Mouse (Mus musculus): ENCODE measurements around the gene Elmo3. TPM values are rescaled to one million over a fixed set of nuclear protein-coding genes. Genes with fewer than 3 reads are reported as not detected.

Gene Elmo3
- 1 to 10 TPM in 1 of 2 experiments, under 1 TPM in 1; 0.81 to 1.7 TPM for total RNA-seq (2023)

DNA sequence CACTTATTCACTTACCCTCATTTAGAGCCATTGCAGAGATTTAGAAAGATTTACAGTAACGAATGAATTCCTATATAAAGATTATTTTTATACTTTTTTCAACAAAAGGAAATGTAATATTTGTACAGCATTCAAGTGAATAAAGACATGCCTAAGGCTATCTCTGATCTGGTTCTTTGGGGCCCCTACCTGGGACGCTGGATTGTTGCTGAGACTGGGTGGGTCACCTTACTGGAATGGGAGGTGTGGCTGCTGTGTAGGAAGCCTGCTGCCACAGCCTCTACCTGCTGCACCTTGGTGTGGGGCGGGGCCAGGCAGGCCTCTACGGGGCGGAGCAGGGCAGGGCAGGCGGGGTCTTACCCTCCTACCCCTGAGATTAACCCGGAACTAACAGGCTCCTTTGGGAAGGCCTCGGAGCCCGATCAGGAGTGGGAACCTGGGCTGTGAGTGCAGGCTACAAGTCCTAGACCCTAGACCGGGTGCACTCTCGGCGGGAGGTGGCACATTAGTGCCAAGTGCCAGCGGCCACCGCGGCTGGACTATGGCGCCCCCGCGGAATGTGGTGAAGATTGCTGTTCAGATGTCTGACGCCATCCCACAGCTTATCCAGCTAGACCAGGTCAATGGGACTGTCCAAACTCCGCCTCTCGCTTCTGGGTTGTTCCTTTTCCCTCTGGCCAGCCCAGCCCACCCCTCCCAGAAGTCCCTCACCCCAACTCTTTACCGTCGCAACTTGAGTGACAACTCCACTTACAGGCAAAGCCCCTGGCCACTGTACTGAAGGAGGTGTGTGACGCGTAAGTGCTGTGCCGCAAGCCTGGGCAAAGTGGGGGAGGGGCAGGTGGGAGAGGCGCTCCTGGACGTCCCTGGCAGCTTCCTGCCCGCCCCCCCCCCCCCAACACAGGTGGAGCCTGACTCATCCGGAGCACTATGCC lies at the start of gene Elmo3:
Gene Elmo3 (plus strand): TSS at position 391 of the 935 bp plus-strand sequence.

GRCm38 (mm10) chr8:105264024-105264982 lies 41.1 kb upstream of the Elmo3 start, which contains the start of the genes Tradd and Fbxl8:
Tradd (minus strand) TSS chr8:105264609.
Fbxl8 (plus strand) TSS chr8:105264648.

GRCm38 (mm10) chr8:105269461-105269947 lies 35.9 kb upstream of the Elmo3 start, which contains the start of gene Hsf4:
Hsf4 (plus strand) TSS chr8:105269801.

GRCm38 (mm10) chr8:105275840-105276239 lies 29.6 kb upstream of the Elmo3 start, which contains the start of gene Nol3:
Nol3 (plus strand) TSS chr8:105276140.

DNA sequence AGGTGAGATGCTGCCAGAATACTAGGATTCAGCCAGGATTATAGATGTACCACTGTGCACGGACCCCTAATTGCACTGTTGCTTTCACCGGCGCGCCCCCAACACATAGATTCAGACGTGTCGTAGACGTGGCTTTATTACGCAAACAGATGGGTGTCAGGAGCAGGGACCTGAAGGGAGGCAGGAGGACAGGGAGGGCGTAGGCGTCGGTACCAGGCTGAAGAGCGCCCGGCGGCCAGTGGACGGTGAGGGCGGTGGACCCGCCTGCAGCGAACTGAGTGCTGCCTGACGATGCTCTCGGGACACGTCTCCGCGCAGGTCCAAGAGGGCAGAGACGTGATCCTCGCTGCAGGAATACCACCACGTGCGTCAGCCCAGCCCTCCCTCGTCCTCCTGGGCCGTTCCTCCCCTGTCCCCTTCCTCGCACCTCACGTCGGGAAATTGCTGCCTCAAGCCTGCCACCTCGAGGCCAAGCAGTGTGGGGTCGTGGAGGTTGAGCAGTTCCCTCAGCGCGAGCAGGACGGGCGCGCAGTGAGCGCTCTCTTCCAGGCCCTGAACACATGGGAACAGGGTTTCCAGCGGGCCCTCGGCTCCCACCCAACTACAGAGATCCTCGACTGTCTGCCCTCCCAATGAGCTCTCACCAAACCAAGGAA lies 15.5 kb upstream of the Elmo3 start, which contains the start of gene 4931428F04Rik:
Gene 4931428F04Rik (minus strand): TSS at position 60 of the 656 bp plus-strand sequence.

DNA sequence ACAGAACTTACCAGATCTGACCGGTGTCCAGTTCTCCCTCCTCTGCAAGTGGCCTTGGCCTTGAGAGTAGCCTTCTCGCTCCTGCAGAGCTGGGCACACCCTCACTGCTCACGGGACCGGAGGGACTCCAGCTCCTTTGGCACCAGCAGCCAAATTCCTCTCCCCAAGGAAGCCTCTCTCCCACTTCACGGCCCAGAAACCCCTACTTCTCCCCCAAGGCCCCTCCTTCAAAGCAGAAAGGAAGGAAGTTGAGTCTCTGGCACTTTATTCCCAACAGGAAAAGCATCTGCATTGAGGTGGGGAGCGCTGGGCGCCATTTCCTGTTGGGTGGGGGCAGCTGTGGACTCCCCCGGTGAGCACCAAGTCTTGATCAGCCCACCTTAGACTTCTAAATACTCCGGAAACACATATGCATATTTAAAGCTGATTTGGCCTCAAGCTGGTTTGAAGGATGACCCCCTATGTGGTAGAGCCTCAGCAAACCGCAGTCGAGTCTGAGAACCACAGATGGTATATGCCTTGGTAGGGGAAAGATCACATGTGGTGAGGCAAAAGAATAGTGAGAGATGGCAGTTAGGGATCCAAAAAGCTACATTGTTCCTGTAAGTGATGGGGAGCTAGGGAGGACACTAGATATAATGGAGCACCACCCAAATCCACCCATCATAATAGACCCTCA lies 9.4 kb upstream of the Elmo3 start, which contains the start of gene Exoc3l:
Gene Exoc3l (minus strand): TSS at position 207 of the 679 bp plus-strand sequence.

DNA sequence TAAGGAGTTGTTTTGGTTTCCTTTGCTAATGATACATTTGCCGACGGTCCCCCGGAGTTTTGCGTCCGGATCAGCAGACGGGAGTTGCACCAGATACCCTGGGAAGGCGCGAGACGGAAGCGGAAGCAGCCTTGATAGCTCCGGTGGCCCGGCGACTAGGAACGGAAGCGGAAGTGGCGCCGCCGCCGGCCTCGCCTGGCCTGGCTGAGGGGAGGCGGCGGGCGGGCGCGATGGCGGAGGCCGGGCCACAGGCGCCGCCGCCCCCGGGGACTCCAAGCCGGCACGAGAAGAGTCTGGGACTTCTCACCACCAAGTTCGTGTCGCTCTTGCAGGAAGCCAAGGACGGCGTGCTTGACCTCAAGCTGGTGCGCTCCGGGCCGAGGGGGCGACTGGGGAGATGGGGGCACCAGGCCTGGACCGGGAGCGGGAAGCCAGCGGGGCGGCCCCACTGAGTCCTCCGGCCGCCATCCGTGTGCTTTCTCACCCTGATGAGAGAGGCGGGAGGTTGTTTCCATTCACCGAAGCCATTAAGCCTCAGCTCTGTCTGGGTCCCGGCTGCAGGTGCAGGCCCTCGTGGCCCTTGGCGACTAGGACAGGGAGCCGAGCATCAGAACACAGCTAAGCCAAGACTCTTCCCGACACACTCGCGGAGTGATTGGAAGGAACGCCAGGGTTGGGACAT lies 7.7 kb upstream of the Elmo3 start, which contains the start of gene E2f4:
Gene E2f4 (plus strand): TSS at position 153 of the 682 bp plus-strand sequence.

GRCm38 (mm10) chr8:105326141-105326672 lies 20.8 kb downstream of the Elmo3 start, which contains the start of the genes Lrrc29 and Tmem208:
Lrrc29 (minus strand) TSS chr8:105326278.
Tmem208 (plus strand) TSS chr8:105326354.

DNA sequence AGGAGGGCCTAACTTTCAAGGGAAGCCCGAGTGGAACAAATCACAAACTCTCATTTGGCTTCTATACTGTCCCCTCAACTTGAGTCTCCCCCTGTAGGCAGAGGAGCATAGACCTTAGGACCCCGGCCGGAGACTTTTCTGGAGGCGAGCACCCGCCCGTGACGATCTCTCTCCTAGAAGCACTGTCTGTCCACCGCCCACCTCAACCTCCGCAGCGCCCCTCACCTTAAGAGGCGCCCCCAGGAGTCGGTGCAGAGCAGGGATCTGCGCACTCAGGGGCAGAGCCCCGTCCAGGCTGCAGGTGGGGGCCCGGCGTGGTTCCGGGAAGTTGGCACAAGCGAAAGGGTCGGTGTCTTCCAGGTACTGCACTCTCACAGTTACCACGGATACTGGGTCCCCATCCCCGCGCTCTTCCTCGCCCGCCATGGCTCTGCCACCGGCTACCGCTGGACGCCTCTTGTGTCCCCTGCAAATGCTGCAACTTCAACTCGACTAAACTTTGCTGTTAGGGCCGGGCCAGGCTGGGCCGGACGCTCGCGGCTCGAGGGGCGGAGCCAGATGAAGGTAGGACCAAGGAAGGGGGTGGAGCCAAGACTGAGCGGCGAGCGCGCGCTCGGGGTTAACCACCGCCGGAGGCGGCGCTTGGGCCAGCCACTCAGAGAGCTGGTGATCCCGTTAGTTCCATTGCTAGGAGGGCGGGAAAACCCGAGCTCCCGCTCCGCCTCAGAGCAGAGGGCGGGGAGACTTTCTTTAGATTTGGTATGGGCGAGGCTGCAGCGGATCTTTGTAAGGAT lies 42.2 kb downstream of the Elmo3 start, which contains the start of gene Fhod1:
Gene Fhod1 (minus strand): TSS at position 526 of the 794 bp plus-strand sequence.

DNA sequence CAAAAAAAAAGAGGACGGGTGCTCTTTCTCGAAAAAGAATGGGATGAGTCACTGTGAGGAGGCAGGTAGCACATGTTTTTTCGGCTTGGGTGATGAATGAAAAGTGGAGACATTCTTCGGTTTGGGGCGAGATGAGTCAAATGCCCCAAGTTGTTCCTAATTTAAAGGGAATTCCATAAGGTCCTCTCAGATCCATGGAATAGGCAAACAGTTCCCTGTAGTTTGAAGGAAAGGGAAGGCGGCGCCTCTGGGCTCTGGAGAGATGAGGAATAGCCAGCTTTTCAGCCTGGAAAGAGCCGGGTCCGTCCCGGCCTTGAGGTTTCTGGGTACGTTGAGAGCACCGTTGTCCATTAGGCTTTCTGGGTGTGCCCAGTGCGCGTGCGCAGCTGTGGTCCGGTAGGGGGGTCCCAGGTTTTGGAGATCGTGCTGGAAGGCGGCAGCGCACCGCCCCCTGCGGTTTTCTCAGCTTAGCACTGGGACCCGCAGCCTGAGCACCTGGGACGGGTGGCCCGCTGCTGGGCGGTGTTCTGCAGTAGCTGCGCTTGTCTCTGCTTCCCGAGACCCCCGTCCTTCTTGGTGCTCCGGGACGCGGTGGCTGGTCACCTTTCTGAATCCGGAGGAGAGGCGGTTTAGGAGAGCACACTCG lies 43.2 kb downstream of the Elmo3 start, which contains the start of gene Slc9a5:
Gene Slc9a5 (plus strand): TSS at position 394 of the 646 bp plus-strand sequence.

Other genes with a start within 250 kb of the Elmo3 start
- not detected for gene Ces3b, start 221.8 kb upstream of the Elmo3 start, total RNA-seq (2023)
- gene Ces4a, start 173.8 kb upstream of the Elmo3 start, total RNA-seq (2023) = not detected
- 10 to 100 TPM; 75.7 to 84.6 TPM for gene Cbfb, start 134.9 kb upstream of the Elmo3 start, total RNA-seq (2023)
- gene D230025D16Rik, start 80.5 kb upstream of the Elmo3 start, total RNA-seq (2023) = 10 to 100 TPM; 28.4 to 40.9 TPM
- gene B3gnt9, start 50.4 kb upstream of the Elmo3 start, total RNA-seq (2023) = 1 to 10 TPM in 1 of 2 experiments, under 1 TPM in 1; 0.46 to 1.0 TPM
- gene Tradd, start 41.0 kb upstream of the Elmo3 start, total RNA-seq (2023) = 10 to 100 TPM; 14.7 to 15.1 TPM
- gene Fbxl8, start 41.0 kb upstream of the Elmo3 start, total RNA-seq (2023) = 1 to 10 TPM; 4.4 to 7.2 TPM
- gene Hsf4, start 35.8 kb upstream of the Elmo3 start, total RNA-seq (2023) = under 1 TPM in 1 of 2 experiments, not detected in 1; 0.75 TPM
- not detected for gene Nol3, start 29.5 kb upstream of the Elmo3 start, total RNA-seq (2023)
- gene 4931428F04Rik, start 15.7 kb upstream of the Elmo3 start, total RNA-seq (2023) = 1 to 10 TPM; 1.4 to 1.8 TPM
- gene Exoc3l, start 9.5 kb upstream of the Elmo3 start, total RNA-seq (2023) = 1 to 10 TPM; 1.0 to 1.5 TPM
- gene E2f4, start 7.9 kb upstream of the Elmo3 start, total RNA-seq (2023) = 10 to 100 TPM; 58.9 to 66.0 TPM
- 1 to 10 TPM; 5.8 to 6.6 TPM for gene Lrrc29, start 20.7 kb downstream of the Elmo3 start, total RNA-seq (2023)
- 10 to 100 TPM; 25.0 to 27.3 TPM for gene Tmem208, start 20.8 kb downstream of the Elmo3 start, total RNA-seq (2023)
- 10 to 100 TPM; 32.7 to 37.5 TPM for gene Fhod1, start 42.4 kb downstream of the Elmo3 start, total RNA-seq (2023)
- 1 to 10 TPM in 1 of 2 experiments, under 1 TPM in 1; 0.82 to 1.2 TPM for gene Slc9a5, start 43.2 kb downstream of the Elmo3 start, total RNA-seq (2023)
- under 1 TPM in 1 of 2 experiments, not detected in 1; 0.22 TPM for gene Plekhg4, start 67.7 kb downstream of the Elmo3 start, total RNA-seq (2023)
- under 1 TPM in 1 of 2 experiments, not detected in 1; 0.13 TPM for gene Kctd19, start 107.9 kb downstream of the Elmo3 start, total RNA-seq (2023)
- under 1 TPM in 1 of 2 experiments, not detected in 1; 0.24 TPM for gene Lrrc36, start 108.0 kb downstream of the Elmo3 start, total RNA-seq (2023)
- 1 to 10 TPM; 6.6 to 8.5 TPM for gene Tppp3, start 165.9 kb downstream of the Elmo3 start, total RNA-seq (2023)
- gene Zdhhc1, start 191.3 kb downstream of the Elmo3 start, total RNA-seq (2023) = 1 to 10 TPM; 1.1 to 2.7 TPM
- not detected for gene Hsd11b2, start 213.2 kb downstream of the Elmo3 start, total RNA-seq (2023)